Mouse (Mus musculus) T-cell, adult 2 months (primary cell): ENCODE measurements around the gene Trim37.
A peak's percentile ranks its signal among the peaks of the same experiment; 100 is the strongest.
"Not testable (repeated sequence)": the region's sequence is repeated elsewhere in the genome, so short reads cannot be mapped to it uniquely, and the experiment has no call there.

ENCODE experiments used
- DNase-seq: peaks from one replicate; pipeline ENCODE4 v3.0.0; 2022; ENCODE audit warnings: low spot score

Trim37 gene

DNA sequence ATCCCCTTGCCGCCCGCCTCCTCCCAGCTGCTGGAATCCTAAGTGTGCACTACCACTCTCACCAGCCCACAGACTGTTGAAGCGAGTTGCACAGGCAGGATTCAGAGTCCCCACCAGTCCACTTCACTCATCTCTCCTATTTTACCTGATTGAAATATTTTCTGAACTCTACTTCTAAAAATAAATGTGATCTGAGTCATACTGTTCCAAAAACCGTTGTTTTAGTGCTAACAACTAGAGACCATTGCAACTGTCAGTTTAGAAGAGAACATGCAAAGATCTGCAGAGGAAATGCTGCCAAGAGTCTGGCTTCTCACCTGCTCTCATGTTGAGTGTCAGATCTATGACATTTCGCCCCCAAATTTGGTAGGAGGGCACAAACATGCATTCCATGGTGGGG lies 106.5 kb downstream of the Trim37 start:
- no peak for DNase-seq

DNA sequence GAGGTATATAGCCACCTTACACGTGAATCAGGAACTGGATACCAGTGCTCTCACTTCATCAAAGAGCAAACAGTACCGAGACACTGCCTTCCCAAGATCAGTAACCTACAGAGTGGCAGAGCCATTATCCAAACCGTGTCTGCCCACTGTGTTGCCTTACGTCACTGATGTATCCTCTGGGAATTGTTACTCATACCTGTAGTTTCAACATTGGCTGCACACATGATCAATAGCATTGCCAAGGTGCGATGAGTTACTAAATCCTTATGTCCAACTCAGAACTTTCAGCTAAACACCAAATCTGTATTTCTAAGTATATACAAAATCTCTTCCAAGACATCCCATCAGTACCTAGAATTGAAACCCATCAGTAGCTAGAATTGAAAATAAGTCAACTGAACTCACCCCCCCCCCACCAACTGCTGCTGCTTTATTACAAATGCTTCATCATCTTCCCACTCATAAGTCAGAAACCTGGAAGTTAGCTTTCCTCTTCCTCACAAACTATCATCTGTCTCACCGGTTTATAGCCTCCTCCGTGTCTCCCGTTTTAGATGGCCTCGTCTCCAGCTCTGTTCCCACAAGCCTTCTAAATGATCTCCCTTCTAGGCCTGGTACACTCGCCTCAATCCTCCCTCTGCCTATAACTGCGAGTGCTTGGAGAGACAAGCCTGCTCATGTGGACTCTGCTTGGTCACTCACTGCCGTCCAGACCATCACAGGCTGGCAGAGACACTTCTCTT lies 108.0 kb downstream of the Trim37 start:
- no peak for DNase-seq

GRCm38 (mm10) chr11:87235486-87235872 lies 108.6 kb downstream of the Trim37 start:
- no peak for DNase-seq

GRCm38 (mm10) chr11:87238891-87239530 lies 112.1 kb downstream of the Trim37 start:
- no peak for DNase-seq

DNA sequence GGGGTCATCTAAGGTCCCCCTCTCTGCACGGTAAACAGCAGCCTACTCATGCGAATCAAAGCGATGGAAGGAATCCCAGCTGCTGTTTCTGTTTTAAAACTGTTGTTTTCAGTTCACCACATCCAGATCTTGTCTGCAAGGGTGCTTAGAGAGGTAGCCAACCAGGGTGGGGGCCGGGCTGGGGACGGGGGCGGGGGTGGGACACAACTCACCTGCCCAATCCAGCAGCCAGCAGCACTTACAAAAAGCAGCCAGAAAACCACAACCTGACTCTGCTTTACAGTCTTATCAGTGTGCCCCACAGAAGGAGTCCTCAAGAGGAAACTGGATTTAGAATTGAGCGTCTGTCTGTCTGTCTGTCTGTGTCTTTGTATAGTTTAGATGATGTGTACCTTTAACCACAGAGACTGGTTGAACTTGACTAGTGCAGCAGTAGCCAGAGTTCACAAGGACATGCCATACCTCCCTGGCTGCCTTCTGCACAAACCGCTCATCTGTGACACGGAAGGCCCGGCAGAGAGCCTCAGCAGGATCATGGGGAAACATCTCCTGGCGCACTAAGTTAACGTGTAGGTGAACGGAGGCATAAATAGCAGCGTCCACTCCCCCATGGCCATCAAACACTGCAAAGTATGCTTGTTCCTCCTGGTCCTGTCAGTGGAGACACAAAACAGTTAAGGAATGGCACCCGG lies 113.4 kb downstream of the Trim37 start:
- peak; percentile 41 for DNase-seq

DNA sequence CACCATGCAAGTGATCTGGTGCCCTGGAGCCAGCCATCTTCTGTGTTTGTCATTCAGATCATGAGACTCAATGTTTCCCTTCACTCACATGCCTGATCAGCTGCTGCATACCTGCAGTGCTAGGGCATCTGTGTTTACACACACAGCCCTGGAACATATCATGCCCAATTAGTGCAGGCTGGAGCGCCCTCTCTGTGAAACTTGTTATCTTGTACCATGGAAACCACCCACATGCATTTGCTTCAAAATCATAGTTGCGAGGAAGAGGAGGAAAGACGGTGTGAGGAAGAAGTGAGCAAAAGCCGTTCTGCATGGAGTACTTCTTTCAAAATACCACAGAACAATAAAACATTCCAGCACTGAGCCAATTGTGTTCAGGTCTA lies 113.9 kb downstream of the Trim37 start:
- DNase-seq, result no peak

DNA sequence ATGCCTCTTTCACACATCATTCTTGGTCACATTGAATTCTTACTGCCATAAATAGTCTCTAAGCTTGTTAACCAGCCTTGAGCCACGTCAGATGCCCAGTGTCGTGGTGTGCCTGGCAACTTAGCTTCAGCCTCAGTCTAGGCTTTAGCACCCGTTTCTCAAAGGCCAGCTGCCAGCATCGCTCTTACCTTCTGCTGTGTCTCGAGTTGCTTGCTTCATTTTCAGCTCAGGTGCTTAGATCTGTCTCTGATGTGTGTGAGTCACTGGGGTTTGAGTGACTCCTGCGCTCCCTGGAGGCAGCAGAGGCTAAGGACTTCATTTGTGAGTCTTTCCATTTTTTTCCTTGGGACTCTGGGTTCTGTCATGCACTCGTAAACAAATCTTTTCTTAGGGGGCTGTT lies 114.4 kb downstream of the Trim37 start:
- DNase-seq, result no peak

DNA sequence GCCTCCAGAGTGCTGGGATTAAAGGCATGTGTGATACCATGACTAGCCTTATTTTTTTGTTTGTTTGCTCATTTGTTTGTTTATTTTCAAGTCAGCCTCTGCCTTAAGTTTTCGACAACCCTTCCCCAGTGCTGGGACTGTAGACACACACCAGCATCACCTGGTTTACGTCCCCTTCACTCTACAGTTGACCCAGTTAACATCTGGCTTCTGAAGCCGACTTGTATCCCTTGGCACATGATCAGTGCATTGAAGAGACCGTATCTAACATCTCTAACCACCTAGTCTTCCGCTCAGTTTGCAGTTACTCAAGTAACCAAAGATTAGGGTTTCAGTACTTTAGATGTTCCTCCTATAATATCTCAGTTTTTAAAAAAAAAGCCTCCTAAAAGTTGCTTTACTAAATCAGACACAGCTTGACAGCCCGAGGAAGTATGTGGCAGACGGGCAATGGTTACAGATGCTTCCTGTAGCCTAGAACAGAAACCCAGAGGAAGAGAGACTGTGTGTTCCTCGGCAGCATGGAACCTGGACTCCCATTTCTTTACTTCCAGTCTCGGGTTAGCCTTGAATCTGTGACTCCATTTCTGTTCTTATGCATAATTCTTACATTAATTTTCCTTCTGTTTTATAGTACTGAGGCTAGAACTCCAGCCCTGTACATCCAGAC lies 118.4 kb downstream of the Trim37 start:
- DNase-seq, result no peak

DNA sequence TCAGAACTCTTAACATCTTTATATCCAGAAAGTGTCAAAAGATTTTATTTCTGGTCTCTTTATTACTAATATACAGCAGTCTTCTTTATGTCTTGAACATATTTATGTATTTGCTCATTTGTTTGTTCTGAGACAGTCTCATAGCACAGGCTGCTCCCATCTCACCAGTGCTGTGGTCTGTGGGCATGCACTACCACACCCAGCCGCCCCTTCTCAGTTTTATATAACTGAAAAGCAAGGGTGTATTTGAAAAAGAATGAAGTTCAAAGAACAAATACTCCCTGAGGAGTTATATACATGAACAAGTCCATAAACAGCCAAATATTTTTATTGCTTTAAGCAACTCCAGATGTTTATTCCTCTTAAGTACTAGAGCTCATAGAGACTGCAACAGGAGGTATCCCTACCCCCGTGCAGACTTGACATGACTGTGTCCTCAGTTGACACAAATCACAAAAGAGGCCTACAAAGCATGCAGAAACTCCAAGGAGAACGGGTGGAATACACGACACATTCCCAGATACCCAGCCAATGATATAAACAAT lies 119.3 kb downstream of the Trim37 start:
- no peak for DNase-seq

DNA sequence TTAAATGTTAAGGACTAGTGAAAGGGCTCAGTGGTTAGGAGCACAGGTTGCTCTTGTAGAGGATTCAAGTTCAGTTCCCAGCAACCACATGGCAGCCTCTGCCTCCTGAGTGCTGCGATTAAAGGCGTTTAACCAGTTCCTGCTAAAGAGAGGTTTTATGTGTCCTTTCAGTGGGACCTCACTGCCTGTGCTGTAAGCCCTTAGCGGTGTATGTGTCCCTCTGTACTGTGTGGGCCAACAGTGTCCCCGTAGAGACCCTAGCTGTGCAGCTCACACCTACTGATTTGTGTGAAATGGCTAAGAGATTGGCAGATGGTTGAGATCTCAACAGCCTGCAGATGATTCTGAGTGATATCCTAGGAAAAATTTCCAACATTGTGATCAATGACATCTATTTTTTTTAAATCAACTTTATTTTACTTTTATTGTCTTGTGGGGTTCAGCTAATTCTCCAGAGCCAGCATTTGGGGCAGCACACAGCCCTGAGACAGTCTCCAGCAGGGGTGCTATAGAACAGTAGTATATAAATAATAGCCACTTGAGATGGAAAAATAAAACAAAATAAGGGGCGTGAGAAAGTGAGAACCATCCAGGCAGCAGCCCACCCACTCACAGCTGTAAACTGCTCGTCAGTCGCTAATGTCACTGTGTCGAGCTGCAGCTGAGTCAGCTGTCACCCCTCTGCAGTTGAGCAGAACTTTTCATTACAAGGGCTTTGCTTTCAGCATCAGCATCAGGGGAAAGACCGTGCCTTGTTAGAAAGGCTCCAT lies 120.0 kb downstream of the Trim37 start:
- DNase-seq, result no peak

DNA sequence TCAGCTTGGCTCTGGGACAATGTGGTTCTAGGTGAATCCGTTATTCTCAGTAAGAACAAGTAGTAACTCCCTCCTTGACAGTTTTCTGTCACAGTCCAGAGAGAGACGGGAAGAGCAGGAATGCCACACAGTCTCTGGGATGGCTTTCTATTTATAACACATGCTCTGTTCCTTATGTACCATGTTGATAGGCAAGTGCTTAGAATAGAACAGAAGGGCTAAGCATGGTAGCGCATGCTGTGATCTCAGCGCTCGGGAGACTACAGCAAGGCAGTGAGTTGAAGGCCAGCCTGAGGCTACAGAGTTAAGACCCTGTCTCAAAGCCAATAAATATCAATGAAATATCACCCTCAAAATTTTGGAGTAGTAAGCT lies 120.6 kb downstream of the Trim37 start:
- DNase-seq, result no peak

GRCm38 (mm10) chr11:87250132-87250531 lies 123.3 kb downstream of the Trim37 start:
- DNase-seq, result no peak

DNA sequence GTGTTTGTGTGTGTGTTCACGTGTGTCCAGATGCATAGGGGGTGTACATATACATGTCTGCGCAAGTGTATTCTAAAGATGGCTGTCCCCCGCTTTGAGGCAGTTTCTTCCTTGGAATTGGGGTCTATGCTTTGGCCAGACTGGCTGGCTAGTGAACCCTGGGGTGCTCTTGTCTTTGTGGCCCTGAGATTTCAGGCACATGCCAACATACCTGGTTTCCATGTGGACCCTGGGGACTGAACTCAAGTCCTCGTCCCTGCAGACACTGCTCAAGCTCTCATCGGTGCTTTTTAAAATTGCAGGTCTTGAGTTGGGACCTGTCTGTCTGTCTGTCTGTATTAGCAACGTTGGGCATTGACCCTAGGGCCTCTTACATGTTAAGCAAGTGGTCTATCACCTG lies 126.4 kb downstream of the Trim37 start:
- DNase-seq, result no peak

DNA sequence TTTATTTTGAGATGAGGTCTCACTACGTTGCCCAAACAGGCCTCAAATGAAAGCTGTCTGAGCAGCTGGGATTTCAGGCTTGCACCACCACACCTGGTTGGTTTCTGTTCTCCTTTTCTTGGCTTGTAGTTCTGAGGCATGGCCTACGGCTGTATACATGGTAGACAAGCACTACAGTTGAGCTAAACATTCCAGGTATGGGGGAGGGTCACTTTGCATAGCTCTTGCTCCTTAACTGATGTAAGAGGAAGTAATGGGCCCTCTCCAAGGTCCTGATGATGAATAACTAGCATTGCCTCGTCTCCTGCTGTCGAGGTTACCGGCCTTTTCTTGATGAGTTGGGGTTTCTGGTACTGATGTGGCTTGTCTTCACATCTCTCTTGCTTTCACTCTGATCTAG lies 127.3 kb downstream of the Trim37 start:
- no peak for DNase-seq

- no peak for DNase-seq
Measured at GRCm38 (mm10) chr11:87257282-87257681, 130.4 kb downstream of the Trim37 start.

GRCm38 (mm10) chr11:87259792-87260191 lies 132.9 kb downstream of the Trim37 start:
- DNase-seq, result no peak

DNA sequence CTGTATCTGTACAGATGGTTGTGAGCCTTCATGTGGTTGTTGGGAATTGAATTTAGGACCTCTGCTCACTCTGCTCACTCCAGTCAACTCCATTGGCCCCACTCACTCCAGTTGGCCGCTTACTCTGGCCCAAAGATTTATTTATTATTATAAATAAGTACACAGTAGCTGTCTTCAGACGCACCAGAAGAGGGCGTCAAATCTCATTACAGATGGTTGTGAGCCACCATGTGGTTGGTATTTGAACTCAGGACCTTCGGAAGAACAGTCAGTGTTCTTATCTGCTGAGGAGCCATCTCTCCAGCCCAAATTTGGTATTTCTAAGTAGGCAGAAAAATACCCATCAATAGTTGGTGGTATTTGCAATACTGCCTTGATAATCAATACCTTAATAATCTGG lies 134.8 kb downstream of the Trim37 start:
- not testable (repeated sequence) for DNase-seq

DNA sequence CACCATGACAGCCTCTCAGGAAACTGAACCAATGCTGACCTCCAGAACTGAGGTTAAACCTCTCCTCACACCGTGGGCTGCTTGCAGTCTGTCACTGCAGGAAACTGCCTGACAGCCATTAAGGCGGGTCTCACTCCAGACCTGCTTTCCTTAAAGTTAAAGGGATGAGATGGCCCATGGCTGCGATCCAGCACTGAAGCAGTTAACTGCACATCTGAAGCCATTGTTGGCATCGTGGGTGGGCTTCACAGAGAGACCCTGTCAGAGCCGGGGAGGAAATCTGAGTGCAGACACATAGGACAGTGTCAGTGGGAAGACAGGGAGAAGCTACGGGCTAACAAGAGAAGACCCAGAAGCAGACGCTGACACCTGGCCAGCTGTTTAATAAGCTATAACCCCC lies 137.1 kb downstream of the Trim37 start:
- DNase-seq, result no peak

DNA sequence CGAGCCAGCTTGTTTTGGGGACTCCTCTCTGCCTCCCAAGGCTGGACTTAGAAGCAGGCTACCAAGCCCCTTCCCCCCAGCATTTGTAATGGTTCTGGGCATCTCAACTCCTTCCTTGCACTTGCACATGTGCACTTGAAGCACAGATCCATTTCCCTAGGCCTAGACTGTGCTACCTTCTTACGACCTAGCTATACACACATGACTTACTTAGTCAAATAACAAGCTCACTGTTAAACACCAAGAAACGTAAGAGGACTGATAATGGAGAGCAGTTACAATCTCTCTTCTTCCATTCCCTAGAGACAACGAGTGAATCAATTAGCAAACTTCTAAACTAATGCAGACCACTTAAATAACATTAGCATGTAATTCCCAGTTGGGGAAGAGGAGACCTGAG lies 139.4 kb downstream of the Trim37 start:
- no peak for DNase-seq

GRCm38 (mm10) chr11:87268803-87269202 lies 141.9 kb downstream of the Trim37 start:
- no peak for DNase-seq
